Mouse (Mus musculus) myocyte (in vitro differentiated cells): ENCODE results near the gene Ahcyl2. TPM values are rescaled to one million over a fixed set of nuclear protein-coding genes. Genes with fewer than 3 reads are reported as not detected.

Source experiments
- H3K27me3 ChIP-seq: one replicate; pipeline ENCODE4 v1.6.1; 2011; ENCODE audit not compliant: control insufficient read depth, insufficient read depth, insufficient read length
- H3K36me3 ChIP-seq: one replicate; pipeline ENCODE4 v1.6.1; 2011; ENCODE audit not compliant: control insufficient read depth, insufficient read depth
- H3K4me2 ChIP-seq: one replicate; pipeline ENCODE4 v1.6.1; 2011; ENCODE audit warnings: low read depth, control low read depth
- H3K4me3 ChIP-seq: one replicate; pipeline ENCODE4 v1.5.1; 2011; ENCODE audit warnings: mild to moderate bottlenecking, control low read depth, moderate library complexity
- H3K79me2 ChIP-seq: one replicate; pipeline ENCODE4 v1.6.1; 2011; ENCODE audit not compliant: control insufficient read depth, insufficient read depth
- H3ac ChIP-seq: one replicate; pipeline ENCODE4 v1.6.1; 2011; ENCODE audit not compliant: control insufficient read depth, insufficient read length
- CEBPB ChIP-seq: IDR thresholded peaks from 2 replicates; pipeline ENCODE4 v1.6.1; 2011; ENCODE audit warnings: mild to moderate bottlenecking, moderate library complexity; ENCODE audit not compliant: poor library complexity, insufficient read depth, severe bottlenecking
- E2F4 ChIP-seq: IDR thresholded peaks from one replicate; pipeline ENCODE4 v1.6.1; 2011; ENCODE audit warnings: mild to moderate bottlenecking, control low read depth, moderate library complexity; ENCODE audit not compliant: insufficient read depth
- MAX ChIP-seq: IDR thresholded peaks from one replicate; pipeline ENCODE4 v1.6.1; 2011; ENCODE audit warnings: low read depth, mild to moderate bottlenecking, control low read depth
- MYOD1 ChIP-seq, 3 experiments: IDR thresholded peaks; one replicate each; pipeline ENCODE4 v1.6.1; 2011; ENCODE audit warnings: control low read depth in 2 of 3, low read depth in 2 of 3, mild to moderate bottlenecking in 2 of 3, moderate library complexity in 1 of 3; ENCODE audit not compliant: insufficient read length in 2 of 3, control insufficient read depth in 1 of 3
- MYOG ChIP-seq, 3 experiments: IDR thresholded peaks; one replicate each; pipeline ENCODE4 v1.6.1; 2011; ENCODE audit warnings: control low read depth in 2 of 3, low read depth in 2 of 3, mild to moderate bottlenecking in 2 of 3; ENCODE audit not compliant: insufficient read length in 2 of 3, control insufficient read depth in 1 of 3, insufficient read depth in 1 of 3
- POLR2A ChIP-seq: IDR thresholded peaks from one replicate; pipeline ENCODE4 v1.6.1; 2011; ENCODE audit warnings: low read depth, mild to moderate bottlenecking, control low read depth, moderate library complexity; ENCODE audit not compliant: insufficient read length
- POLR2AphosphoS2 ChIP-seq: IDR thresholded peaks from one replicate; pipeline ENCODE4 v1.6.1; 2011; ENCODE audit warnings: low read depth, control low read depth; ENCODE audit not compliant: insufficient read length
- REST ChIP-seq: IDR thresholded peaks from one replicate; pipeline ENCODE4 v1.6.1; 2011; ENCODE audit warnings: mild to moderate bottlenecking, control low read depth, moderate library complexity; ENCODE audit not compliant: insufficient read depth, insufficient read length
- SRF ChIP-seq: IDR thresholded peaks from one replicate; pipeline ENCODE4 v1.6.1; 2011; ENCODE audit warnings: low read depth; ENCODE audit not compliant: control insufficient read depth, insufficient read length
- TCF12 ChIP-seq: IDR thresholded peaks from one replicate; pipeline ENCODE4 v1.6.1; 2011; ENCODE audit warnings: mild to moderate bottlenecking, control low read depth; ENCODE audit not compliant: poor library complexity, insufficient read depth, severe bottlenecking
- TCF3 ChIP-seq: IDR thresholded peaks from one replicate; pipeline ENCODE4 v1.6.1; 2011; ENCODE audit warnings: low read depth, control low read depth; ENCODE audit not compliant: insufficient read length
- USF1 ChIP-seq: IDR thresholded peaks from one replicate; pipeline ENCODE4 v1.6.1; 2011; ENCODE audit warnings: low read depth, mild to moderate bottlenecking, control low read depth, moderate library complexity
- polyA plus RNA-seq: library from polyadenylated mRNA; unstranded; fragments of >200 nt; fragmentation: generic; extraction: Trizol; gene quantifications from one replicate; pipeline ENCODE4 v1.2.1, GENCODE M21; 2012; ENCODE audit warnings: missing spikeins

Gene Ahcyl2
- polyA plus RNA-seq, 1 experiment, result 10.1 TPM

DNA sequence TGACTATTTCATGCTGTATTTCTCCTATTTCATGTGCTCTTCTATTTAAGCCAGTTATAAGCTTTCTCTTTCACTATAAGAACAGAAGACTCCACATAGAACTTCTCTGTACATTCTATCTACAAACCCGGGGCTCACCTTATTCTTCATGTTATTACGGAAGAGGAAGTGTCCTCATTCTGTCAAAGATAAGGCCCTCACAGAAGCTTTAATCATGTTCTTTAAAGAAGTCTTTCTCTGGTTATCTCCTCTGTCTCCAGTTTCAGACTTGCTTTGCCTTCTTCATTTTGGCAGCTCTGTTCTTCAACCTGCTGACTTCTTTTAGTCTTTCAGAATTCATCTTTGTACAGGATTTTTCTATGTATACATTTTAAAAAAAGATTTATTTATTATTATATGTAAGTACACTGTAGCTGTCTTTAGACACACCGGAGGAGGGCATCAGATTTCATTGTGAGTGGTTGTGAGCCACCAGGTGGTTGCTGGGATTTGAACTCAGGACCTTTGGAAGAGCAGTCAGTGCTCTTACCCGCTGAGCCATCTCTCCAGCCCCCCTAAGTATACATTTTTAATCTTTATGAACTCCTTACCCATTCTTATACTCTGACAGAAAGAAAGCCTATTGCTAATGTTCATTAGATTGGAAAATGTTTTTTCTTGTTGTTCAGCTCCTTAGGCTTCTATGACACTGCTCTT, 8.9 kb downstream of the Ahcyl2 start:
- Histone ChIP-seq H3K27me3 (no peaks in the 10 kb centered on the region), H3K36me3 (no peaks in the 10 kb centered on the region), H3ac (no peak overlapping the region), H3K79me2 (no peaks in the 10 kb centered on the region), H3K4me3 (no peak overlapping the region), H3K4me2 (no peak overlapping the region)
- TF ChIP-seq USF1, result no peak
- no peak for TF ChIP-seq CEBPB
- TF ChIP-seq REST, result no peak
- TF ChIP-seq MYOG (IDR thresholded peaks at IDR 0.05; ENCODE audit: control insufficient read depth in 1 of 3, insufficient read depth in 1 of 3, insufficient read length in 2 of 3, low read depth in 2 of 3), result no peak
- TF ChIP-seq MAX, result no peak
- no peak for TF ChIP-seq TCF3
- no peak for TF ChIP-seq POLR2A
- TF ChIP-seq POLR2AphosphoS2, result no peak
- TF ChIP-seq SRF, result no peak
- no peak for TF ChIP-seq E2F4

DNA sequence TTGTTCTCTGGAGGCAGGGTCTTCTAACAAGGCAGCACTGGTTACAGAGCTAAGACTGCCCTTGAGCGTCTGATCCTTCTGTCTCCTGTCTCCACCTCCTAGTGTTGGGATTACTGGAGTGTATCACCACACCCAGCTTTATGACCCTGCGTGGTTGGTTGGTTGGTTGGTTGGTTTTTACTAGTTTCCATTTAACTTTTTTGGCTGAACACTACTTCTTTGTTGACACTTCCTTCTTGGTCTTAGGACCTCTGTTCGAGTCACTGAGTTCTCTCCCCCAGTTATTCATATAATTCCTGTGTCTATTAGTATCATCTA, 9.4 kb downstream of the Ahcyl2 start:
- Histone ChIP-seq H3K79me2 (no peaks in the 10 kb centered on the region), H3K36me3 (no peaks in the 10 kb centered on the region), H3K4me2 (no peak overlapping the region), H3K4me3 (no peak overlapping the region), H3K27me3 (no peaks in the 10 kb centered on the region), H3ac (no peak overlapping the region)
- TF ChIP-seq POLR2AphosphoS2, result no peak
- TF ChIP-seq SRF, result no peak
- no peak for TF ChIP-seq CEBPB
- TF ChIP-seq USF1, result no peak
- TF ChIP-seq MYOG (IDR thresholded peaks at IDR 0.05; ENCODE audit: control insufficient read depth in 1 of 3, insufficient read depth in 1 of 3, insufficient read length in 2 of 3, low read depth in 2 of 3), result no peak
- TF ChIP-seq E2F4, result no peak
- TF ChIP-seq MYOD1 (IDR thresholded peaks at IDR 0.05; ENCODE audit: control insufficient read depth in 1 of 3, insufficient read length in 2 of 3, low read depth in 2 of 3), result no peak
- TF ChIP-seq TCF12, result no peak
- no peak for TF ChIP-seq MAX
- no peak for TF ChIP-seq POLR2A

DNA sequence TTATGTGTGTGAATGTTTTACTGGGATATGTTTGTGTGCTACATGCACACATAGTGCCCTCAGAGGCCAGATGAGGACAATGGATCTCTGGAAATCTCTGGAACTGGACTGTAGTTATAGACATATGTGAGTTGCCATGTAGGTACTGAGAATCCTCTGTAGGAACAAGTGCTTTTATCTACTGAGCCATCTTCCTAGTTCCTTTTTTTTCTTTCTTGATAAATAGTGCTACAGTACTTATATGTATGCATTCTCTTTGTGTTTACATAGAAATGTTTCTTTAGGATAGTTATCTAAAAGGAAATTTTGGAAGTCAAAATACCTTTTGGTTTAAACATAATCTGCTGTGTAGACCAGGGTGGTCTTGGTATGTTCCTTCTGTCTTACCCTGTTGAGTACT, 12.3 kb downstream of the Ahcyl2 start:
- Histone ChIP-seq H3K79me2 (no peaks in the 10 kb centered on the region), H3K4me3 (no peak overlapping the region), H3K27me3 (no peaks in the 10 kb centered on the region), H3K4me2 (no peak overlapping the region), H3K36me3 (no peaks in the 10 kb centered on the region), H3ac (no peak overlapping the region)
- TF ChIP-seq MAX (no peak), SRF (no peak), TCF12 (no peak), CEBPB (no peak), POLR2A (no peak), POLR2AphosphoS2 (no peak), TCF3 (no peak), REST (no peak), USF1 (no peak), MYOG (IDR thresholded peaks at IDR 0.05; ENCODE audit: control insufficient read depth in 1 of 3, insufficient read depth in 1 of 3, insufficient read length in 2 of 3, low read depth in 2 of 3) (no peak), E2F4 (no peak), MYOD1 (IDR thresholded peaks at IDR 0.05; ENCODE audit: control insufficient read depth in 1 of 3, insufficient read length in 2 of 3, low read depth in 2 of 3) (no peak)

DNA sequence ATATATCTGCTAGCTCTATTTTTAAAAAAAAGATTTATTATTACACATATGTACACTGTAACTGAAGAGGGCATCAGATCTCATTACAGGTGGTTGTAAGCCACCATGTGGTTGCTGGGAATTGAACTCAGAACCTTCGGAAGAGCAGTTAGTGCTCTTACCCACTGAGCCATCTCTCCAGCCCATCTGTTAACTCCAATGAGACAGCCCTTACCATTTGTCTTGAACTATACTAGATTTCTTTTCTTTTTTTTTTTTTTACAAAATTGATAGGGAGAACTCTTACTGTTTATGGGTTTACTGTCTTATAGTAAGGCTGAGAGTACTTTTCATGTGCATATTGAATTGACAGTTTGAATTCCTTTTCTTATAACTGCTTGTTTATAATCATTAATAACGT, 12.8 kb downstream of the Ahcyl2 start:
- TF ChIP-seq TCF3 (no peak), USF1 (no peak), MYOG (IDR thresholded peaks at IDR 0.05; ENCODE audit: control insufficient read depth in 1 of 3, insufficient read depth in 1 of 3, insufficient read length in 2 of 3, low read depth in 2 of 3) (no peak)
- Histone ChIP-seq H3ac (no peak overlapping the region), H3K27me3 (no peaks in the 10 kb centered on the region), H3K4me3 (no peak overlapping the region), H3K4me2 (no peak overlapping the region), H3K79me2 (no peaks in the 10 kb centered on the region), H3K36me3 (no peaks in the 10 kb centered on the region)

DNA sequence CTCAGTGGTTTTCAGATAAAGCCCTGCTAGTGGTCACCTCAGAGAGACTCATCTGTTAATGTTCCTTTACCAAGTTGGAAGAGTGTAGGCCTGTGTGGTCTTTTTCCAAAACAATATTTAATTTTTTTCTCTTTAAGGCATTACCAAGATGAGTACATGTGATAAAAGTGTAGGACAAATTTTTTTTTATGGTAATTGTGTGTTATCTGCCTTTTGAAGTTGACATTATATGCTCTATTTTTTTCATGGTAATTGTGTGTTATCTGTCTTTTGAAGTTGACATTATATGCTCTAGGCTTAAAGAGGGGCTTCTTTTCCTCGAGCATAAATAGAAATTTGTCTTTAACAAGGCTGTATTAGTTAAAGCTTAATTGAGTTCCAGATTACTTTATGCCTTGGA, 14.4 kb downstream of the Ahcyl2 start:
- Histone ChIP-seq H3K36me3 (no peaks in the 10 kb centered on the region), H3K79me2 (no peaks in the 10 kb centered on the region), H3K27me3 (no peaks in the 10 kb centered on the region), H3K4me2 (no peak overlapping the region), H3K4me3 (no peak overlapping the region), H3ac (no peak overlapping the region)
- TF ChIP-seq USF1 (no peak), E2F4 (no peak), CEBPB (no peak), TCF3 (no peak), REST (no peak), TCF12 (no peak), MYOD1 (IDR thresholded peaks at IDR 0.05; ENCODE audit: control insufficient read depth in 1 of 3, insufficient read length in 2 of 3, low read depth in 2 of 3) (no peak)
